Mouse (Mus musculus): Measurements from ENCODE around the gene Mthfd1l. TPM values are rescaled to one million over a fixed set of nuclear protein-coding genes. Genes with fewer than 3 reads are reported as not detected.
"Not testable (repeated sequence)": the region's sequence is repeated elsewhere in the genome, so short reads cannot be mapped to it uniquely, and the experiment has no call there.

Gene Mthfd1l
- total and polyA plus RNA-seq, 3 experiments: 84.0 to 94.8 (median 90.3) TPM

GRCm38 (mm10) chr10:4119287-4119686, 146.4 kb downstream of the Mthfd1l start:
- no peaks in the 10 kb centered on the region for H3K9me3 ChIP-seq (replicated peaks; ENCODE audit: low read length)
- H3K79me2 ChIP-seq (replicated peaks; ENCODE audit: control insufficient read depth, extremely low read depth, insufficient read depth, poor library complexity, severe bottlenecking): no peaks in the 10 kb centered on the region
- peaks cover 24 to 75% of the 10 kb centered on the region in 2 experiments for H3K36me3 ChIP-seq (replicated peaks in 1 of 2; ENCODE audit: control insufficient read depth in 1 of 2, insufficient read depth in 1 of 2, low read length in 1 of 2)
- H3K27me3 ChIP-seq (replicated peaks): no peaks in the 10 kb centered on the region
- H3K27ac ChIP-seq (ENCODE audit: insufficient read depth, low read depth): no peak overlapping the region
- no peak for DNase-seq (ENCODE audit: extremely low read depth)
- dilution Hi-C loops (cut with MboI; ENCODE audit: extremely low pct_ligation_motif_present, extremely low pct_unique_long_range_greater_than_20kb, low sequenced_read_pairs) (no loop called here), in situ Hi-C loops (cut with MboI; ENCODE audit: low pct_ligation_motif_present, low pct_unique_long_range_greater_than_20kb, low sequenced_read_pairs) (no loop called here)
- no peak overlapping the region for H3K4me2 ChIP-seq (ENCODE audit: insufficient read depth, low read depth, poor library complexity, severe bottlenecking)
- TF ChIP-seq CHD1 (IDR thresholded peaks at IDR 0.05; ENCODE audit: low read depth, low read length) (no peak), MEF2A (IDR thresholded peaks at IDR 0.05; ENCODE audit: borderline replicate concordance, low read depth, low read length) (no peak), ELF1 (IDR thresholded peaks at IDR 0.05; ENCODE audit: low read depth, low read length) (no peak)
- H3K9ac ChIP-seq (ENCODE audit: insufficient read depth, low read depth): no peak overlapping the region
- no peak overlapping the region for H3K4me3 ChIP-seq (replicated peaks in 1 of 3; ENCODE audit: low read depth in 2 of 3, low read length in 2 of 3, poor library complexity in 1 of 3)
- peaks cover 6 to 19% of the 10 kb centered on the region in 2 experiments for H3K4me1 ChIP-seq (ENCODE audit: control insufficient read depth in 1 of 2, insufficient read depth in 2 of 2)

GRCm38 (mm10) chr10:4120708-4121107, 147.8 kb downstream of the Mthfd1l start:
- H3K4me2 ChIP-seq (ENCODE audit: insufficient read depth, low read depth, poor library complexity, severe bottlenecking): no peak overlapping the region
- no peak overlapping the region for H3K9ac ChIP-seq (ENCODE audit: insufficient read depth, low read depth)
- no peaks in the 10 kb centered on the region for H3K79me2 ChIP-seq (replicated peaks; ENCODE audit: control insufficient read depth, extremely low read depth, insufficient read depth, poor library complexity, severe bottlenecking)
- H3K9me3 ChIP-seq (replicated peaks; ENCODE audit: low read length): no peaks in the 10 kb centered on the region
- DNase-seq (ENCODE audit: extremely low read depth): no peak
- no peak for TF ChIP-seq TCF12 (IDR thresholded peaks at IDR 0.05; ENCODE audit: low read depth, low read length)
- TF ChIP-seq NRF1 (IDR thresholded peaks at IDR 0.05; ENCODE audit: low read depth, low read length): no peak
- TF ChIP-seq GABPA (IDR thresholded peaks at IDR 0.05; ENCODE audit: insufficient replicate concordance, low read depth, low read length): no peak
- TF ChIP-seq E2F4 (IDR thresholded peaks at IDR 0.05; ENCODE audit: insufficient replicate concordance, low read depth, low read length): no peak
- TF ChIP-seq CHD1 (IDR thresholded peaks at IDR 0.05; ENCODE audit: low read depth, low read length): no peak
- no peak for TF ChIP-seq JUN (IDR thresholded peaks at IDR 0.05; ENCODE audit: insufficient read depth, low read depth, low read length)
- no peak for TF ChIP-seq HCFC1 (IDR thresholded peaks at IDR 0.05; ENCODE audit: low read depth, low read length)
- TF ChIP-seq ZNF384 (IDR thresholded peaks at IDR 0.05; ENCODE audit: low read depth, low read length): no peak
- no peak overlapping the region for H3K27ac ChIP-seq (ENCODE audit: insufficient read depth, low read depth)
- H3K36me3 ChIP-seq (replicated peaks in 1 of 2; ENCODE audit: control insufficient read depth in 1 of 2, insufficient read depth in 1 of 2, low read length in 1 of 2): peaks cover 24 to 83% of the 10 kb centered on the region in 2 experiments
- peaks cover 11 to 34% of the 10 kb centered on the region in 2 experiments for H3K4me1 ChIP-seq (ENCODE audit: control insufficient read depth in 1 of 2, insufficient read depth in 2 of 2)
- in situ Hi-C loops (cut with MboI; ENCODE audit: low pct_ligation_motif_present, low pct_unique_long_range_greater_than_20kb, low sequenced_read_pairs) (no loop called here), dilution Hi-C loops (cut with MboI; ENCODE audit: extremely low pct_ligation_motif_present, extremely low pct_unique_long_range_greater_than_20kb, low sequenced_read_pairs) (no loop called here)
- H3K27me3 ChIP-seq (replicated peaks): no peaks in the 10 kb centered on the region
- H3K4me3 ChIP-seq (replicated peaks in 1 of 3; ENCODE audit: low read depth in 2 of 3, low read length in 2 of 3, poor library complexity in 1 of 3): no peak overlapping the region

GRCm38 (mm10) chr10:4121197-4121596, 148.3 kb downstream of the Mthfd1l start:
- Histone ChIP-seq H3K4me3 (replicated peaks in 1 of 3; ENCODE audit: low read depth in 2 of 3, low read length in 2 of 3, poor library complexity in 1 of 3) (no peak overlapping the region), H3K4me1 (ENCODE audit: control insufficient read depth in 1 of 2, insufficient read depth in 2 of 2) (peaks cover 11 to 36% of the 10 kb centered on the region in 2 experiments), H3K9me3 (replicated peaks; ENCODE audit: low read length) (no peaks in the 10 kb centered on the region), H3K4me2 (ENCODE audit: insufficient read depth, low read depth, poor library complexity, severe bottlenecking) (no peak overlapping the region), H3K27me3 (replicated peaks) (no peaks in the 10 kb centered on the region), H3K36me3 (replicated peaks in 1 of 2; ENCODE audit: control insufficient read depth in 1 of 2, insufficient read depth in 1 of 2, low read length in 1 of 2) (peaks cover 23 to 80% of the 10 kb centered on the region in 2 experiments), H3K79me2 (replicated peaks; ENCODE audit: control insufficient read depth, extremely low read depth, insufficient read depth, poor library complexity, severe bottlenecking) (no peaks in the 10 kb centered on the region), H3K9ac (ENCODE audit: insufficient read depth, low read depth) (no peak overlapping the region), H3K27ac (ENCODE audit: insufficient read depth, low read depth) (no peak overlapping the region)
- no peak for TF ChIP-seq PAX5 (IDR thresholded peaks at IDR 0.05; ENCODE audit: low read length)
- dilution Hi-C loops (cut with MboI; ENCODE audit: extremely low pct_ligation_motif_present, extremely low pct_unique_long_range_greater_than_20kb, low sequenced_read_pairs): no loop called here
- in situ Hi-C loops (cut with MboI; ENCODE audit: low pct_ligation_motif_present, low pct_unique_long_range_greater_than_20kb, low sequenced_read_pairs): no loop called here
- DNase-seq (ENCODE audit: extremely low read depth): no peak

GRCm38 (mm10) chr10:4123280-4123945, 150.5 kb downstream of the Mthfd1l start:
- in situ Hi-C loops (cut with MboI; ENCODE audit: low pct_ligation_motif_present, low pct_unique_long_range_greater_than_20kb, low sequenced_read_pairs); H3K27ac ChIP-seq (ENCODE audit: insufficient read depth, low read depth): not testable (repeated sequence)
- peaks cover 29 to 83% of the 10 kb centered on the region in 2 experiments for H3K36me3 ChIP-seq (replicated peaks in 1 of 2; ENCODE audit: control insufficient read depth in 1 of 2, insufficient read depth in 1 of 2, low read length in 1 of 2)

More at GRCm38 (mm10) chr10:4123280-4123945, 150.5 kb downstream of the Mthfd1l start:
- H3K9ac ChIP-seq (ENCODE audit: insufficient read depth, low read depth); H3K9me3 ChIP-seq (replicated peaks; ENCODE audit: low read length); H3K4me2 ChIP-seq (ENCODE audit: insufficient read depth, low read depth, poor library complexity, severe bottlenecking); DNase-seq (ENCODE audit: extremely low read depth); H3K79me2 ChIP-seq (replicated peaks; ENCODE audit: control insufficient read depth, extremely low read depth, insufficient read depth, poor library complexity, severe bottlenecking); H3K4me3 ChIP-seq (replicated peaks in 1 of 3; ENCODE audit: low read depth in 2 of 3, low read length in 2 of 3, poor library complexity in 1 of 3); H3K27me3 ChIP-seq (replicated peaks); dilution Hi-C loops (cut with MboI; ENCODE audit: extremely low pct_ligation_motif_present, extremely low pct_unique_long_range_greater_than_20kb, low sequenced_read_pairs): not testable (repeated sequence)
- H3K4me1 ChIP-seq (ENCODE audit: control insufficient read depth in 1 of 2, insufficient read depth in 2 of 2): peaks cover 14 to 57% of the 10 kb centered on the region in 2 experiments
